Mouse (Mus musculus): ENCODE data around the gene Tnni3. TPM values are rescaled to one million over a fixed set of nuclear protein-coding genes. Genes with fewer than 3 reads are reported as not detected.
"Not testable (repeated sequence)": the region's sequence is repeated elsewhere in the genome, so short reads cannot be mapped to it uniquely, and the experiment has no call there.

Tnni3 gene
- total RNA-seq (2021) = not detected

- DNase-seq (ENCODE audit: extremely low spot score in 1 of 2, low spot score in 2 of 2); intact Hi-C loops (cut with DNase I): not testable (repeated sequence)
These were observed at the start of gene Tnni3 for GRCm38 (mm10) chr7:4524212-4524922. TSS of gene Tnni3 (minus strand) at chr7:4524229.

DNA sequence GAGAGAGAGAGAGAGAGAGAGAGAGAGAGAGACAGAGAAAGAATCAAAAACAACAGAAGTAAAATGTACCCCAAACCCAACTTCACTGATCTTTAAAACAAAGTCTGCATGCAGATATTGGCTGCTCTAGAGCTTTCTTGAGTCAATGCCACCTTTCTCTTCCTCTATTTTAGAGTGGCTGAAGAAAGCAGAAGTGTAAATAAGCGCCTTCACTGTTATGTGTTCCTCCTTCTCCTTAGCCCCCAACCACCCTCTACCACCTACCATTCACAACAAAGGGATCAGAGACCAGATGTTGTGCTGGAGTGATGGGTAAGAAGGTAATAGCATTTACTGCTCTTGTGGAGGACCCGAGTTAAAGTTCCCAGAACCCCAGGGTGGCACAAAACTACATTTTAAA lies 48.3 kb upstream of the Tnni3 start:
- DNase-seq (ENCODE audit: extremely low spot score in 1 of 2, low spot score in 2 of 2); intact Hi-C loops (cut with DNase I): not testable (repeated sequence)

DNA sequence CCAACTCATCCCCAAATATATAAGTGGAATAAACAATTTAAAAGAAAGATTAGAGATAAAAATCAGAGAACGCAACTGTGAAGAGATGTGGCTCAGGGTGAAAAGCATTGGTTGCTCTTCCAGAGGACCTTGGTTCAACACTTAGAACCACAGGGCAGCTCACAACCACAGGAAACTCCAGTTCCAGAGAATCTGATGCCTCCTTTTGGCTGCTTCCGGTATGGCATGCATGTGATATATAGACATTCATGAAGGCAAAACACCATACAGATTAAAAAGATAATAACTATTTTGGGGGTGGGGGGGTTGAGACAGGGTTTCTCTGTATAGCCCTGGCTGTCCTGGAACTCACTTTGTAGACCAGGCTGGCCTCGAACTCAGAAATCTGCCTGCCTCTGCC lies 38.6 kb upstream of the Tnni3 start:
- intact Hi-C loops (cut with DNase I) = loop anchor here (5.0 kb wide), 1 partner anchor 40 kb away; the partner anchor contains the start of gene Ptprh
- no peak for DNase-seq (ENCODE audit: extremely low spot score in 1 of 2, low spot score in 2 of 2)

- DNase-seq (ENCODE audit: extremely low spot score in 1 of 2, low spot score in 2 of 2) = no peak
- intact Hi-C loops (cut with DNase I) = loop anchor here (5.0 kb wide), 1 partner anchor 240 kb away; no protein-coding TSS in a partner anchor
These were observed 33.1 kb upstream of the Tnni3 start for GRCm38 (mm10) chr7:4557167-4557560.

DNA sequence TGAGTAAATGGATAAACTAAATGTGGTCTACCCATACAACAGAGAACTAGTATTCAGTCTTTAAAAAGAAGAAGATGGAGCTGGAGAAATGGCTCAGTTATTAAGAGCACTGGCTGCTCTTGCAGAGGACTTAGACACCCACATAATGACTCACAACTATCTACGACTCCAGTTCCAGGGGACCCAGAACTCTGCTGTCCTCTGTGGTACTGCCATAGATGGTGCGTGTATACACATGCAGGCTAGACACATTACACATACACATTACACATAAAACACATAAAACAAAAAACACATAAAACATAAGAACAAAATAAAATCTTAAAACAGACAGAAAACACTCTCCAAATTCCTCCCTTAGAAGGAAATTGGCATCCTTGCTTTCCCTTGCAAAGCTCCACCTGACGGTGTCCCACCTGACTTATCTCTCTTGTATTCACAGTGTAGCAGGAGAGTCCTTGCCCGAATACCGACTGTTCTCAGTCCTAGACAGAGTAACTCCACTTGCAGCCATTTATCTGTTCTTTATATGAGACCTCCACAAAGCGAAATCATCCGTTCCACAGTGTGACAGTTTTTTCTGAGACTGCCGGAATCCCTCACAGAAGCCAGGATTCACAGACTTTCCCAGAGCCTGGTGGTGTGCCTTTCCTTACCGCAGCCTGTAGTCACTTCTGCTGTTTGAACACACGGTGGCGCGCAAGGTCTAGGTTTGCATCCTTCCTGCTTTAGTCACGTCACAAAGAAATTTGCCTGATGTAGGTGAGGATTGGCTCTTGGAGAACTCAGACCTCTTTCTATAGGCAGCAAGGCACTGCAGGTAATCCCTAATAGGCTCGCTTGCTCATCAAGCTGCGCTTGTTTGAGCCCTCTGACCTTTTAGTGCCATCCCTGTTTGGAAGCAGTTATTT lies 32.5 kb upstream of the Tnni3 start:
- peak; percentile 77 to 80 for DNase-seq (ENCODE audit: extremely low spot score in 1 of 2, low spot score in 2 of 2)
- intact Hi-C loops (cut with DNase I) = loop anchor here (5.0 kb wide), 1 partner anchor 241 kb away; no protein-coding TSS in a partner anchor

DNA sequence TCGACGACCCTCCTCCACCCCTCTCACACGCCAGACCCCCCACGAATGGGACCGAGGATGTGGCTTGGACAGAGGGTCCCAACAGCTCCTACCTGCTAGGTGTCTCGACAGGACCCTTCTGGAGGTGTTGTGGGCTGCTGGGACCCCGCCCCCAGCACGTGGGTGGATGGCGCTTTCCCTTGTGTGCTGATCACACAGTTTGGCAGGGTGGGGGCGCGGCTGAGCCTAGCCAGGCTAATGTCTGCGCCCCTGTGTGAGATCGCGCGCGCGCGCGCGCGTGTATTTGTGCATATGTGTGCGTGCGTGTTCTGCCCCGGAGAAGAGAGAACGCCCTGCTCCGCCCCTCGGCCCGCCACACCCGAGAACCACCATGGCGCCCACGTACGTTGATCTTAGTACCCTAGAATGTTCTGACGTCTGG lies 23.2 kb upstream of the Tnni3 start, which contains the start of gene Syt5:
Gene Syt5, minus strand, starts transcription at position 321 of the 421 bp plus-strand sequence.
- DNase-seq (ENCODE audit: extremely low spot score in 1 of 2, low spot score in 2 of 2) = peak; percentile 66 to 83
- intact Hi-C loops (cut with DNase I) = no loop called here

DNA sequence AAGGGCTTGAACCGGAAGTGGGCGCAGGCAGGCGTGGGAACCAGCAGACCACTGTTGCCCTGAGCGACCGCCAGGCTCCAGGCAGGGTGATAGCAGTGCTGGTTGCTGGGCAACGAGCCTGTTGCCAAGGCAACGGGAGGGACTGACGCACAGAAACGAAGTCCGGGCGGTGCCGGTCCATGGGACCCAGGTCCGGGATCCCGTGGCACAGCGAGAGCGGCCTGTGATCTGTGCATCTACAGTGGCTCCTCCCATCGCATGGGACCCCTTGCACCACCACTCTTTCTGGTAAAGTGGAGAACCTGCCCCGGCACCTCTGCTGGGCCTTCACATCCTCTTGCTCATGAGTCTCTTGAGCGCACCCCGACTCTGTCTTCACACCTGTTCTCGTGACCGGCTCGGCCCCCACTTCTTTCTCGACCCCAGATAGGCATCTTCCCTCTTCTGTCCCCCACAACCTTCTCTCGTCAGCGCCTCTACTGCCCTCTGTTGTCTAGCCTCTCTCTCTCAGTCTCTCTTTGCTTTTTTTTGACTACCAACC lies 22.6 kb upstream of the Tnni3 start:
- intact Hi-C loops (cut with DNase I) = no loop called here
- peak; percentile 96 for DNase-seq (ENCODE audit: extremely low spot score in 1 of 2, low spot score in 2 of 2)

DNA sequence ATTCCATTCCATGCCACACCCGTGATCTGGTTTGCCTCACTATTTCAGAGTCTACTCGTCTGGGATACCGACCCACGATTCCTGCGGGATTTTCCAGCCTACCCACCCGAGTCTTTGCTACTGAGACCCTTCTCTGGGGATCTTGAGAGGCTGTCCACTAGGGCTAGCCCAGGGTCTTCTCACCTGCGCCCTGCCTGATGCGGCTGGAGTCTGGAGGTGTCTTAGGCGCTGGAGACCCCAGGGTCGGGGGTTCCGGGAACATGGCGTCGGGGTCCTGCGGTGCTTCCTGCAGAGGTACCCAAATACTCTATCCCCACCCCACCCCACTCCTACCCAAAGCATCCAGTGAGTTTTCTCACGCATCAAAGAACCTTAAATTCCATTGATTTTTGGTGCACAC lies 22.0 kb upstream of the Tnni3 start:
- peak in 1 of 2 experiments; percentile 53 for DNase-seq (ENCODE audit: extremely low spot score in 1 of 2, low spot score in 2 of 2)
- intact Hi-C loops (cut with DNase I) = no loop called here

- intact Hi-C loops (cut with DNase I) = no loop called here
These were observed 18.0 kb upstream of the Tnni3 start for GRCm38 (mm10) chr7:4542013-4542412.

DNA sequence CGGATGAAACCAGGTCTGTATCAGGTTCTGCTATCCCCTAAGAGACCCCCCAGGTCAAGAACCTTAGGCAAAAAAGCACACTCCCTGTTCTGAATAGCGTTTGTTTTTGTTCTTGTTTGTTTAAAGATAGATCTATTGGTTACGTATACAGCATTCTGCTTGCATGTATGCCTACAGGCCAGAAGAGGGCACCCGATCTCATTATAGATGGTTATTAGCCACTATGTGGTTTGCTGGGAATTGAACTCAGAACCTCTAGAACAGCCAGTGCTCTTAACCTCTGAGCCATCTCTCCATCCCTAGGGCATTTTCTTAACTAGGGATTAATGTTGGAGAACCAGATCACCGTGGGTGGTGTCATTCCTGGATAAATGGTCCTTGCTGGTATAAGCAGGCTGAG lies 17.3 kb upstream of the Tnni3 start:
- intact Hi-C loops (cut with DNase I) = no loop called here
- DNase-seq (ENCODE audit: extremely low spot score in 1 of 2, low spot score in 2 of 2) = no peak

More at GRCm38 (mm10) chr7:4542013-4542412, 18.0 kb upstream of the Tnni3 start:
- DNase-seq (ENCODE audit: extremely low spot score in 1 of 2, low spot score in 2 of 2) = no peak

- intact Hi-C loops (cut with DNase I) = no loop called here
These were observed 15.0 kb upstream of the Tnni3 start for GRCm38 (mm10) chr7:4539019-4539418.

GRCm38 (mm10) chr7:4537181-4537580 lies 13.2 kb upstream of the Tnni3 start:
- no peak for DNase-seq (ENCODE audit: extremely low spot score in 1 of 2, low spot score in 2 of 2)
- intact Hi-C loops (cut with DNase I) = no loop called here

More at GRCm38 (mm10) chr7:4539019-4539418, 15.0 kb upstream of the Tnni3 start:
- DNase-seq (ENCODE audit: extremely low spot score in 1 of 2, low spot score in 2 of 2) = no peak

GRCm38 (mm10) chr7:4536369-4536768 lies 12.3 kb upstream of the Tnni3 start:
- DNase-seq (ENCODE audit: extremely low spot score in 1 of 2, low spot score in 2 of 2) = no peak
- intact Hi-C loops (cut with DNase I) = no loop called here

GRCm38 (mm10) chr7:4532005-4532729 lies 8.1 kb upstream of the Tnni3 start, which contains the start of gene Dnaaf3:
TSS of gene Dnaaf3 (minus strand) at chr7:4532453.
- intact Hi-C loops (cut with DNase I) = no loop called here
- DNase-seq (ENCODE audit: extremely low spot score in 1 of 2, low spot score in 2 of 2) = peak; percentile 26 to 74

- intact Hi-C loops (cut with DNase I); DNase-seq (ENCODE audit: extremely low spot score in 1 of 2, low spot score in 2 of 2): not testable (repeated sequence)
These were observed 6.1 kb upstream of the Tnni3 start for GRCm38 (mm10) chr7:4530166-4530565.

- intact Hi-C loops (cut with DNase I) = no loop called here
- no peak for DNase-seq (ENCODE audit: extremely low spot score in 1 of 2, low spot score in 2 of 2)
These were observed 3.3 kb upstream of the Tnni3 start for GRCm38 (mm10) chr7:4527302-4527689.

DNA sequence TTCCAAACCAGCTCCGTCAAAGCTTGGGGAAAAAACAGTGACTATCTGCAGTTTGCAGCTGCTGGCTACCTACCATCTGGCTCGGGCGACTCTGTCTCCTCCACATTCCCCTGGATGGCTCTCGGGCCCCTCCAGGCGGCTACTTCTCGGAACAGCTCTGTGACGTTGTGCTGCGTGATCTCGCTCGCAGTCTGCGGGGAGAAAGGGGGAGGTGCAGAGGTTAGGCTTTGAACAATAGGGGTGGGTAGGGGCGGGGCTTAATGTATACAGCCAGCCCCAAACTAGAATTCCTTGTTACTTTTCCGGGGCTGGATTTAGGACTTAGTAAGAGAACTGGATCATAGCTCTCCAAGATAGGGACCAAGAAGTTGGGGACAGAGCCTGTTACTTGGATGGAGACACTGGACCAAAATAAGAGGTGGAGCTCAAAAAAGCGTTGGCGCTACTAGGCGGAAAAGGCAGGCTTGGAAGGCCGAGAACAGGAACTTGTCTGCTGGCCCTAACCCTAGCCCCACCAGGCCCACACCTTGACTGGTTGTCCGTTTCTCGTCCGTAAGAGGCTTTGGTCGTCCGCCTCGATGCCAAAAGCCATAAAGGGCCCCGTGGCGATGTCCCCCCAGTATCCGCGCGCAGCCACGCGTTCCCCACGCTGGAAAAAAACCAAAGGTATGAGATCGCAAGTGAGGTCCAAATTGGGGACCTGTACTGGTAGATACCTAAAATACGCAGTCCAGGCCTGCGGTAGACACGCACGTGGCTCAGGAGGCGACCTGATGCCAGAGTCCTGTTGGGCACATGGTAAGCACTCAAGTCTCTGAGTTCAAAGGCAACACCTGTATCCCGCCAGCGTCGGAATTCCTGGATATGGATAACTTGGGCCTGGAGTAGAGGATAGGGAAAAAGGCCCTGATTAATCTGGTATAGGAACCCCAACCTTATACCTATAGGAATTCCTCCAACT lies 2.6 kb upstream of the Tnni3 start:
- intact Hi-C loops (cut with DNase I) = no loop called here

More for the DNA sequence above, 2.6 kb upstream of the Tnni3 start:
- peak; percentile 51 to 90 for DNase-seq (ENCODE audit: extremely low spot score in 1 of 2, low spot score in 2 of 2)
